Mouse (Mus musculus) G1E (cell line): ENCODE results near the gene Tcte1.

Experiments
- CTCF ChIP-seq: IDR thresholded peaks from 2 replicates; pipeline ENCODE4 v1.5.1; 2012; ENCODE audit warnings: low read depth, low read length, inconsistent platforms, mixed read lengths
- POLR2AphosphoS5 ChIP-seq: IDR thresholded peaks from 2 replicates; pipeline ENCODE4 v1.6.1; 2012; ENCODE audit warnings: low read depth, low read length, inconsistent platforms; ENCODE audit not compliant: insufficient replicate concordance

DNA sequence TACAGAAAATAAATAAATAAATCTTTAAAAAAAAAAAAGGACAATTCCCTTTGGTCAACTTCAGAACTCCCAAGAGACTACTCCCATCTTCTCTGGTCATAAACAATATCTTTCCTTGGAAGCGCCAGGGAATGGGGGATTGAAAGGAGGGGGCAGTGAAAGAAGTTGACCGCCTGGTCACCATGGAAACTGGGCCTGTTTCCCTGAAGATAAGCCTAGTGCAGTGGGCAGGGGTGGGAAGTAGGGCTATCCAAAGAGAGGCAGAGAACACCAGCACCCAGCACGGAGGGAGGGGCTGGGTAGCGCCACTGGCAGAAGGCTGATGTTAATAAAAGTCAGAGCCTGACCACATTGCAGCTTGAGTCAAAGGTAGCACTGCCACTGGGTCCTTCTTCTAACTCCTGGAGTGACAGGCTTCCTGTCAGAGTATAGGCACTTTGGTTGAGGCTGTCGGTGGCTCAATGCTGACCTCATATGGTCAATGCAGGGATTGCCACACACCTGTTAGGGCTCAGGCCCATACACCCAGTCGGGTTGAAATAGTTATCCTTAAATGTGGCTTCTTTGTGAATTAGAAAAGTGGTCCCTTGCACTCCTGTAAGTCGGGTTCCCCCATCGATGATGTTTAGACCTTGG is 28.7 kb downstream of the Tcte1 start:
- TF ChIP-seq CTCF (peak; percentile 88), POLR2AphosphoS5 (no peak)
